Mouse (Mus musculus): ENCODE measurements around the gene Atp6v1b1.

Atp6v1b1 gene

DNA sequence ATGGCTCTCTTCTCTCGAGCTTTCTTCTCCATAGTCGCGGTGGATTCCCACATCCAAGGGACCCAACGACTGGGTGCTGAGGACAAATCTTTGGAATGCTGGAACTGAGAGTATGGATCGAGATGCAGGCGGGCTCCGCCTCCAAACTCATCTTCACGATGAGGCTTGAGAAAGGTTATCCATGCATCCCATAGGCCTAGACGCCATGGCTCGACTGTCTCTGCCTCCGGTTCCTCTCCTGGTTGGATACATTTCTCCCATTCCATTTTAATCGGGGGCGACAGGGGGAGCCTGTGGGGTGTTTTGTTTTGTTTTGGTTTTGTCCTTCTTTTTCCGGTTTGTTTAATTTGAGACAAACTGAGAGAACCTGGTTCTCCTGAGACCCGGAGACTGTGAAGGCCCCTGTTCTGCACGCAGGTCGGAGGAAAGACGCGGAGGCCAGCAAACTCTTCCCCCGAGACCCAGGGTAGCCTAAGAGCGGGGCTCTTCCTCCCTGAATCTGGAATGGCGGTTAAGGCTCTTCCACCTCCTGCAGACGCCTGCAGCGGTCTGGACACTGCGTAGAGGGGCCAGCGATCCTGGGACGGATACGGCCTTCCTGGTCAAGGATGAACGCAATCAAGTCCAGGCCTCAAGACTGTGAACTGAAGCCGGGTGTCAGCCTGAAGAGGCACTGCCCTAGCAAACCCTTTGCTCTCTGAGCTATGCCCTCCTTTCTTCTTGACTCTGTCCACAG is 27.2 kb upstream of the Atp6v1b1 start:
- DNase-seq (ENCODE audit: low read depth, low spot score) = peak; percentile 69

GRCm38 (mm10) chr6:83717026-83717425 is 25.8 kb upstream of the Atp6v1b1 start:
- peak; percentile 15 for DNase-seq (ENCODE audit: low read depth, low spot score)

- no peak for DNase-seq (ENCODE audit: low read depth, low spot score)
Measured at GRCm38 (mm10) chr6:83722526-83722925, 20.3 kb upstream of the Atp6v1b1 start.

- peak; percentile 79 for DNase-seq (ENCODE audit: low read depth, low spot score)
Measured at GRCm38 (mm10) chr6:83727178-83727577, 15.6 kb upstream of the Atp6v1b1 start.

GRCm38 (mm10) chr6:83728488-83728887 is 14.3 kb upstream of the Atp6v1b1 start:
- DNase-seq (ENCODE audit: low read depth, low spot score) = peak; percentile 69

DNA sequence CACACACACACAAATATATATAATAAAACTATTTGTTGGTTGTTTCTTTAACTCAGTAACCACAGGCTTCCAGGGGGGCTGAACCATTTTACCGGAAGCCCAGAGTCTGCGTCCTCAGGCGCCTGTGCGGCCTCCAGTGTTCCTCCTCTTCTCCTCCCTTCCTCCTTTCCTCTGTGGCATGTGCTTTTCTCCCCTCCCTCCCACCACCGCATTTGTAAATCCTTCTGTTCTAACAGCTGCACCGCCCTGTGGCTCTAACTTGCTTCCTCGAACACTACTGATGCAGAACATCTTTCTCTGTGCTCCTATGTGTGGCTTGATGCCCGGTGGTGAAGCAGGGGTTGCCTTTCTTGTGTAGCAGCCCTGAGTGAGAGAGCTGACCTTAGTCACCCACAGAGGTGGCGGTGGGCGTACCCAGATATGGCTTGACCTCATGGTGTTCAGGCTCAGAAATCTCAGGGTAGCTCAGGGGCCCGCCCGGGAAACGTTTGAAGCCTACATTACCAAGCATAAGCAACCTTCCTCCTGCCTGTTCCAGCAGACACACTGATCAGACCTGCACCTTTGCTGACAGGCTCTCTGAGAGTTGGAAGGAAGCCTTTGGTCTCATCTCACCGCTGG is 13.3 kb upstream of the Atp6v1b1 start:
- no peak for DNase-seq (ENCODE audit: low read depth, low spot score)

- peak; percentile 82 for DNase-seq (ENCODE audit: low read depth, low spot score)
Measured at GRCm38 (mm10) chr6:83731128-83731527, 11.7 kb upstream of the Atp6v1b1 start.

DNA sequence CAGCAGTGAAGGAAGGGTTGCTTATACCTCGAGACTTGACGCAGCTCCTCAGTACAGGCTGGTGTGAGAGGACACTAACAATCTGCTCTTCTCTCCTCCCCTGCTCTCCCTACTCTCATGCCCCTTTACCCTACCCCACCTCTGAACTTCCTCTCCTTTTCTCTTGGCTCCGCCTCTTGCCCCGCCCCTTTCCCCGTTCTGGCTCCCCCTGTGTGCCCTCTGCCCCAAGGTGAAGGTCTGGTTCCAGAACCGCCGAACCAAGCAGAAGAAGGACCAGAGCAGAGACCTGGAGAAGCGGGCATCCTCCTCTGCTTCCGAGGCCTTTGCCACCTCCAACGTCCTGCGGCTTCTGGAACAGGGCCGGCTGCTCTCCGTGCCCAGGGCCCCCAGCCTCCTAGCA is 5.5 kb upstream of the Atp6v1b1 start:
- peak; percentile 67 for DNase-seq (ENCODE audit: low read depth, low spot score)

DNA sequence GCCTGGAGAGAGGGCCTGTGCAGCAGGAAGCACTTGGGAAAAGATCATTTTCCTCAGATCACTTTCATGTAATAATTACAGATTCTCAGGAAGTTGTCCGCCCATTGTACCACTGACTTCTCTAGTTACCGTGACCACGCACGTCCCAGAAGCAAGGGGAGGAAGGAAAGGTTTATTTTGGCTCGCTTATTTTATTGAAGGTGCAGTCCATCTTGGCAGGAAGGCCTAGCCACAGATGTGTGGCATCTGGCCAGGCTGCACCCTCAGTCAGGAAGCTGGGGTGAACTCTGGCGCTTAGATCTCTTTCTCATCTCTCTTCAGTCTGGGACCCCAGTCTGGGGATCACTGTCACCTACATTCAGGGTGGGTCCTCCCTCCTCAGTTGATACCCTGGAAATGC is 4.2 kb upstream of the Atp6v1b1 start:
- no peak for DNase-seq (ENCODE audit: low read depth, low spot score)

GRCm38 (mm10) chr6:83743212-83743611 is 422 bp downstream of the Atp6v1b1 start:
- DNase-seq (ENCODE audit: low read depth, low spot score) = no peak

- DNase-seq (ENCODE audit: low read depth, low spot score) = no peak
Measured at GRCm38 (mm10) chr6:83744126-83744525, 1.3 kb downstream of the Atp6v1b1 start.

DNA sequence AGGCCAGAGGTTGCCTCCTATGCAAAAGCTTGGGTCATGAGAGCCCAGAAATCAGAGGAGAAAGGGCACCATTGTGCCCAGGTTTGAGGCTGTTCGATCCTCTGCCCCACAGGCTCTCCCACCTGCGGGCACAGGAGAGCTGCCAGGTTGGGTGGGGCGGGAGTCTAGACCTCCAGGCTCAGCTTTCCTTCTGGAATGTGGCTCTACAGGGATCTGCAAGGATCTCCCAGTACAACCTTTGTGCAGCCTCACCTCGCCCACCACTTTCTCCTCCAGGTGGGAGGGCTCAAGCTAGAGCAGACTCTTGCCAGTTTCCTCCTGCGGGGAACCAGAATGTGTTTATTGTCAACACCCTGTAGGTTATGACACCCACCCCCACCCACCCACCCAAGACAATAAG is 1.8 kb downstream of the Atp6v1b1 start:
- DNase-seq (ENCODE audit: low read depth, low spot score) = peak; percentile 43

- DNase-seq (ENCODE audit: low read depth, low spot score) = no peak
Measured at GRCm38 (mm10) chr6:83745466-83745865, 2.7 kb downstream of the Atp6v1b1 start.

DNA sequence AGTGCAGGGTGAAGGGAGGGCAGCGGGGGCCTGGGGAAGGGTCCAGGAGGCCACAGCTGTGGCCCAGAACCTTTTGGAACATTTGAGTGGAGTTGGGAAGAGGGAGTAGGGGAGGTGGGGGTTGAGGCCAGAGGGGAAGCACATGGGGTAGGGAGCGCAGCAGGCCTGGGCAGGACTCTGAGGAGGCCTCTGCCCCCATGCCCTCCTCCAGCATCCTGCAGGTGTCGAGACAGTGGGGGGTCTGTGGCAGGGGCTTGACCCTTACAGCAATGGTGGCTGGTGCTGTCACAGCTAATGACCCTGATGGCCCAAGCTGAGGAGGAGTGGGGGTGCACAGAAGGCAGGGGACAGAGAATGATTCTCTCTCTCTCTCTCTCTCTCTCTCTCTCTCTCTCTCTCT is 6.5 kb downstream of the Atp6v1b1 start:
- DNase-seq (ENCODE audit: low read depth, low spot score) = no peak

GRCm38 (mm10) chr6:83750171-83750684 is 7.4 kb downstream of the Atp6v1b1 start:
- DNase-seq (ENCODE audit: low read depth, low spot score) = peak; percentile 64

DNA sequence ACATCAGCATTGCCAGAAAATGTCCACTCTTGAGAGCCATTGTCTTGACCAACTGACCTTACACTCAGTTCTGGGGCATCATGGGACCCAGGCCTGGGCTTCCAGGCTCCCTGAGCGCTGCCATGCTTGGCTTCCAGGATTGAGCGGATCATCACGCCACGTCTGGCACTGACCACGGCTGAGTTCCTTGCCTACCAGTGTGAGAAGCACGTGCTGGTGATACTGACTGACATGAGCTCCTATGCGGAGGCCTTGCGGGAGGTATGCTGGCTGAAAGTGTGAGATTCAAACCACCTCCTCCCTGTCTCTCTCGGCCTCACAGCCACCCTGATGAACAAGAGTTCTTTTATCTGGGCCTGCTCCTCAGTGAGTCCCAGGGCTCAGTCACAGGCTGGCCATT is 13.3 kb downstream of the Atp6v1b1 start:
- DNase-seq (ENCODE audit: low read depth, low spot score) = no peak

DNA sequence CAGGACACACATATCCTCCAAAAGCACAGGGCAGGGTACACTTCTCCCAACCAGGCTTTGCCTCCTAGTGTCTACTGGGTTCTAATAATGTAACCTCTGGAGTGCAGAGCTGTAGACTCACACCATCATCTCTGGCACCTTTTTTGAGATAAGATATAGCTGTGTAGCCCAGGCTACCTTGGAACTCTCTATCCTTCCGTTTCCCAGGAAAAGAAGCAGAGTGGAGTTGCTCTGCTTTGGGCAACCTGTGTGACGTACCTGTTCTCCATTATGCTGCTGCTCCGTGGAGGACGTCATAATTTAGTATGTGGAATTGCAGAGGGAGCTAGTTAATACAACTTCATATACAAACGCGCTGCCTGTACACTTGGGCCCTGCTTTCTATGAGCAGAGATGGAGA is 19.6 kb downstream of the Atp6v1b1 start, which contains the start of gene Ankrd53:
Gene Ankrd53, plus strand, starts transcription at position 301 of the 400 bp plus-strand sequence.
- no peak for DNase-seq (ENCODE audit: low read depth, low spot score)

DNA sequence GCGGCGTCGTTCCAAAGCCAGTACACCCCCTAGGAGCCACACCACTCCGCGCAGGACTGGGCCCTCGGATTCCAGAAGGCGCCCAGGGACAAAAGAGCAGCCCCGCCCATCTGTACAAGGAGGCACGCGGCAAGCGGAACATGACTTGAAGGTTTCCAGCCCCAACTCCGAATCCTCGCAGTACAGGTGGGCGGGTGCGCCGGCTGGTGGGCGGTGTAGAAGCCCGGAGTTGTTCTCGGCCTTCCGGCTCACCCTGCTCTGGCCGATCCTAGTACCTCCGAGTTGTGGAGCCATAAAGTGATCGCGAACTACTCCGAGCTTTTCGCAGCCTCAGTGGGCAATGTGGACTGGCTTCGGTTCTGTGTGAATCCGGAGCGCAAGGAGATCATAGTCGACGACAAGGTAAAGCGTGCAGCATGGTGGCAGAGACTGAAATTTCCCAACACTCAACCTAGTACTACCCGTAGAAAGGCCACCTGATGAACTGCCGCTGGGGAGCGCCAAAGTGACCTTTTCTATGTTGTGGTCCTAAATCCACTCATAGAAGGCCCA is 20.2 kb downstream of the Atp6v1b1 start:
- peak; percentile 88 for DNase-seq (ENCODE audit: low read depth, low spot score)

DNA sequence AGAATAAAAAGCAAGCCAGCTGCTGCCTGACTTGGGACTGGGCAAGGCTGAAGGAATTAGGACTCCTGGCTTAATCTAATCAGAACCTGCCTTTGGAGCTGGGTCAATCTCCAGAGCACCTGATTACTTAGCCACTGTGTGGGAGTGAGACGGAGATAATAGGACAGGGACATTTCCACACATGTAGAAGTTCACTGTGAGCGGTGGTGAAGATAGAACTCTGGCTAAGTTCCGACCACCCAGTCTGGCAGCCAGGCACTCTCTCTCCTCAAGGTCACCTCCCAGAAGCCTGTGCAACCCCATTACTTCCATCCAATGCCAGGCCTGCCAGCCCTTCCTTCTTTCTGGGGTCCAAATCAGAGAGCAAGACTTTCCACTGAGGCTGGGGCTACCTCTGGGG is 24.2 kb downstream of the Atp6v1b1 start:
- DNase-seq (ENCODE audit: low read depth, low spot score) = no peak

GRCm38 (mm10) chr6:83768485-83768884 is 25.7 kb downstream of the Atp6v1b1 start:
- no peak for DNase-seq (ENCODE audit: low read depth, low spot score)

DNA sequence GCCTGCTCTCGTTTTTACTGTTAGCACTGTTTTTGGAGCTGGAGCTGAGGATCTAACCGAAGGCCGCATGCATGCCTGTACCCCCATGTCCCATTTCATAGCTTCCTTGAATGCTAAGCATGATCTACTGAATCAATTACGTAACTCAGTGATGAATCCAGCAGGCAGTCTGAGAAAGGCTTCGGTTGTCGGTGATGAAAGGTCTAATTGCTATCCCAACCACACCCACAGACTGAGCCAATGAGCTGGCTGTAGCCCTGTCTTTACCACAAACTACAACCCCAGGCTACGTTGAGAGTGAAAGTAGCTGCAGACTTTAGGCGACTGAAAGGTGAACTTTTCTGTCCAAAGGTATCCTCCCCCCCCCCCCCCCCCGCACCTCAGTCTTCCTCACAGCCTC is 31.3 kb downstream of the Atp6v1b1 start:
- DNase-seq (ENCODE audit: low read depth, low spot score) = no peak

DNA sequence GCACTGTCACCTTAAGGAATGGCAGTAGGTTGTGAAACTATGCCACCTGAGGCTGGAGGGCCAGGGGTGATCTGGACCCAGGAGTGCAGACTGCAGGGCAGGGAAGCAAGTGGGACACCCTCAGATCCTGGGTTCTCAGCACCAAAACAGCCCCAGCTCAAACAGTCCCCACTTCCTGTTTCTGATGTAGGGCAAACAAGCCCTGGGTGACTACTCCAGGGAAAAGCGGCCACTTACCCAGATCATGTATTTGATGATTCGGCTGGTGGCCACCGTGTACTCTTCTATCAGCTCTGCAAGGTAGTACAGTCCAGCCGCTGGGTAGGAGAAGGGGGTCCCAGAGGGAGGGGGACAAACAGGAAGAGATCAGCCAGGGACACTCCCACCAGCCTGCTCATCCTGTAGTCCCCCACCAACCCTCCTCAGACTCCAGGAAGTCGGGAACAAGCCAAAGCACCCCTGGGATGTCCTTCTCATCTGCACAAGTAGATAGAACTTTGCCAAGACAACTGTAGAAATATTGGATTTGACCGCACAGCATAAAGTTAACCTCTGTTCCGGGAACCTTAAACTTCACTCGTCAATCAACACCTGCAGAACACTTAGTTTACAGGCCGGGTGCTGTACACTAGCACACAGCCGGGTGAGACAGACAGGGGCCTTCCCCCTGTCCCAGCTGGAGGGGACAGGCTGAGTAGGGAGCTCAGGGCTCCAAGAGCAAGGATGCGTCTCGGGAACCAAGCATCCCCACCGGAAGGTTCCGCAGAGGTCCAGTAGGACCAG is 32.2 kb downstream of the Atp6v1b1 start:
- DNase-seq (ENCODE audit: low read depth, low spot score) = peak; percentile 51

Measured in R1 (cell line).